Comparison of ENCODE assay signal across 15 mouse cellular contexts in the genomic region with DNA sequence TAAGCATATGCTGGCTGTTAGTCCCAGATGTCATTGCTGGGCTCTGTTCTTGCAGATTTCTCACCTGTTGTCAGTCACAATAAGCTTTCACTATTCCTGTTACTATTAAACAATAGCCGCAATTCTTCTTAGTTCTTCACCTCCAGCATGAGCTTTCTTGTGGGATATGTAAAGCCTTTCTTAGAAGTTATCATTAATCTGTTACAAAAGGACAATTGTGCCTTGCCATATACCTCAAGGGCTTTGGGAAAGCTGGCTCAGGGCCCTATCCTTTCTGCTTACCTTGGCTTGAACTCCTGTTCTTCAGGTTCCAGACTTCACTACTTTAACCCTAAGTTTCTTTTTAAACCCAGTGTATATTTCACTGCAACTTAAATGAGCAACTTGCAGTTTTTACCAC.
"Had no signal": no experiment of that assay in that cellular context is flagged by ENCODE, and none has a peak within 500 bp of the region (broad histone marks: within the 10 kb centered on the region; RNA-seq: fewer than 3 reads in every experiment).

No protein-coding gene starts in this region.

- DNase-seq: heart, postnatal 10 days; heart, postnatal 14 days; heart, postnatal 36 days; heart, postnatal 4 days; kidney, adult 11 months; kidney, adult 18-20 months; kidney, adult 2 months; kidney, adult 9 months; kidney, postnatal 10 days; kidney, postnatal 14 days; kidney, postnatal 25 days; kidney, postnatal 36 days; kidney, postnatal 4 days; layer of hippocampus, adult 9-11 months; layer of hippocampus, postnatal 36 days had no signal
